Mouse (Mus musculus) olfactory bulb, adult 2 months (tissue): ENCODE measurements around the gene Fam180a.

ENCODE experiments used
- CTCF ChIP-seq: fragments of 200-500 bp; IDR thresholded peaks from 2 replicates; pipeline ENCODE4 v1.5.1; 2012; ENCODE audit warnings: low read depth, mild to moderate bottlenecking, low read length, moderate library complexity; ENCODE audit not compliant: insufficient read depth
- POLR2A ChIP-seq: fragments of 200-500 bp; IDR thresholded peaks from 2 replicates; pipeline ENCODE4 v1.6.1; 2012; ENCODE audit warnings: mild to moderate bottlenecking, low read depth, low read length, moderate library complexity; ENCODE audit not compliant: insufficient read depth

DNA sequence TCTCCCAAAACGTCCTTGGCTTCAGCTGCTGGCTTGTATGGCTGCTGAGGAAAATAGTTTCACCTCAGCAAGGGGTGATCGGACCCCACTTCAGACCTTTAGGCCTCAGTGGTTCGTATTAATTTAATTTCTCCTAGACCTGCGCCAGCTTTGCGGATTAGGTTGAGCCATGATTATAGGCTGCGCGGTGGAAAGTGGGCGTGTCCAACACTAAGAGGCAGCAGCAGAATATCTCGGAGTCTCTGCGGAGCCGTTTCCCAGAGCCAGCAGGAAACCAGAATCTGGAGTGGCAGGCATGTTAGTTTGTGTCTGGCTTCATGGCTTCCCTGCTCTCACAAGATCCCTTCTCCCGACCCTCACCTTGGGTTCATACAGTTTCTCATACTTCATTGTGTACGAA, 56.3 kb downstream of the Fam180a start:
- TF ChIP-seq CTCF (no peak), POLR2A (no peak)
